Mouse (Mus musculus): ENCODE data around the gene Ptcd3.
"Not testable (repeated sequence)": the region's sequence is repeated elsewhere in the genome, so short reads cannot be mapped to it uniquely, and the experiment has no call there.

Gene Ptcd3

DNA sequence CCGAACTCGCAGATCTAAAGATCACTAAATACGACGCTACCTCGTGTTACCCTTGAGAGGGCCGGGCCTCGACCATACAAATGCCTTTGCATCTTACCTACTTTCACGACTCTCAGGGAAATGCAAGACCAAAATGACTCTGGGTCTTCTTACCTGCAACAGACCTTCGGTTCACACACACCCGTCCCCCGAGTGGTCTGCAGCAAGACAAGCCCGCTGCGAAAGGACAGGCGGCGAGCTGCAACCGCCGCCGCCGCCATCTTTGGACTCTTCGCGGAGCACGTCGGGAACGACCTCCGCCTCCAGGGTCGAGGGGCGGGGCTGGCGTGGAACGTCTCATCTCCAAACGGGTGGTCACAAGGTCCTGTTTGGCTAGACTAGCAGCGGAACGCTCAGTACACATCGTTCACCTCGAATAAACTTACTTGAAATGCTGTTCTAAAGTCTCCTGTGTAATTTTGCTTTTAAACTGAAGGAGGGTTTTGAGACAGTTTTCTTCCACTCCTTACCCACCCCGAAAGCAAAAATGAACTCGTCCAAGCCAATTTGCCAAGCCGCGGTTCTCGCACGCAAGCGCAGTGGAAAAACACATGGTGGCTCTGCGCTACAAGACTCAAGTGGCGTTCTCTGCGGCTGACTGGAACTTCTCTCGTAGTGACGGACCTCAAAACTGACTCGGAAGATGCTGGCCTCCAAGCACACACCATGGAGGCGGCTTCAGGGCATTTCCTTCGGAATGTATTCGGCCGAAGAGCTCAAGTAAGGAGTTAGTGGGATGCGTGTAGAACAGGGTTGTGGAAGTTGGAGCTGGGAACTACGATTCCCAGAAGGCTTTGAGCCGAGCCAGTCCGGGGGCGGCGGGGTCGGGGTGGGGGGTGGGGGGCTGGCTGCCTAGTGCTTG, at the start of gene Ptcd3, which contains the start of gene Polr1a:
Gene Ptcd3 (minus strand): TSS at position 270 of the 901 bp plus-strand sequence.
Gene Polr1a (plus strand): TSS at position 573 of the 901 bp plus-strand sequence.
- peak; percentile 89 for DNase-seq (ENCODE audit: low read depth, low spot score)

DNA sequence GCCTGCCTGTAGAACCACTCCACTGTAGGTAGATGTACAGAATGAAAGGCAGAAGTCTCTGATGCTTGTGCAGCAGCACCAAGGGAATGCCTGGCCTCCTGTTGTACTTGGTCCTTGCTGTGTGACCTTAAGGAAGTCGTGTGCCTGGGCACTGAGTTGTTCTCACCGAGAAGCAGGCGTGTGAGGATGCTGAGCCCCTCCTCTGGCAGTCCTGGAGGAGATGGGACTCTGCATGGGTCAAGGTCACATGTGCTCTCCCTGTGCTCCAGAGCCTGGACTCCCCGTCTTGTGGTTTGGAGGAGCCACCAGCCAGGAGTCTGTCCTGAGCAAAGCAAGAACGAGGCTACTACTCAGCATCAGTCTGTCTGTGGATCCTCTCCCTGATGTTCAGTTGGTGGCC, 42.6 kb upstream of the Ptcd3 start:
- DNase-seq (ENCODE audit: low read depth, low spot score): no peak

DNA sequence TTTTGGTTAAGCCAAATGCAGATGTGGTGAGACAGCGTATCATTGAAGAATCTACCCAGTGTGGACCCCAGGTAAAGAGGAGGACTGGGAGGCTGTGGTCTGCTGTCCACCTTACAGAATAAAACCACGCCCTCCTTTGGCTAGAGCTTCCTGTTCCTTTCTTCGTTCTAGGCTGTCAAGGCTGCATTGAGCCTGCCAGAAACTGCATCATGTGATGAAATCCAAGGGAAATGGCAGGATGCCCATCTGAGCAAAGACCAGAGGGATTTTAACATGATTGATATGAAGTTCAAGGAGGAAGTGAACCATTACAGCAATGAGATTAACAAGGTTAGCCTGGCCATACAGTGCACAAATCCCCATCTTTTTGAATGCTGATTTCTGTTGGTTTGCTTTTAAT, 42.0 kb upstream of the Ptcd3 start:
- no peak for DNase-seq (ENCODE audit: low read depth, low spot score)

DNA sequence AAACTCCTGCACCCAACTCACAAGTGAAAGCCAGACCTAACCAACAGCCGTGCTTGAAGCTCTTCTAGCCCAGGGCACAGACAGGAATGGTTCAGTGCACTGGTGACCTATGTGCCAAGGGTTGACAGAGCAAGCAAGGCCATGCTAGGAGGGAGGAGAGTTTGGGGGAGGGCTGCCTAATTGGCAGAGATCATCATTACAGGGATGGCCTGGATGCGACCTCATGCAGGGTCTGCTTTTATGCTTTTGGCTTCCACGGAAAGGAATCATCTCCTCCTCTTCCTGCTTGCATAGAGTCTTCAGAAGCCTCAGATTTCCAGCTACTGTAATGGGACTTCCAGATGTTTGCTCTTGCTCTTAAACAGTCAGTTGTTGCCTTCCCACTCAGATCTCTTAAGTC, 41.2 kb upstream of the Ptcd3 start:
- no peak for DNase-seq (ENCODE audit: low read depth, low spot score)

DNA sequence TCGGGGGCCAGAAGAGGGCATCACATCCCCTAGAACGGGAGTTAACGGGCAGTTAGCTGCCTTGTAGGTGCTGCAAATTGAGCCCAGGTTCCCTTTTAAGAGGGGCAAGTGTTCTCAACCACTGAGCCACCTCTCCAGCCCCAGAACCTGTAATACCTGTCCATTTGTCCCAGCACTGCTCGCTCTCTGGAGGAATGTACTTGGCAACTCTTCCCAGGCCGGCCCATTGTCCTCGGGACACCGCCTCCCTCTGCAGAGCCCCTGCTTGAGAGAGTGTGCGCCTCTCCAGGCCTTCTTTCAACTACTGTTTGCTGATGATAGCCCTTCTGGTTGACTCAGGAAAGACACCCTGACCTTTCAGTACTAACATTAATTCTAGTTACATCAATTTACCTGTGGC, 37.6 kb upstream of the Ptcd3 start:
- DNase-seq (ENCODE audit: low read depth, low spot score): no peak

DNA sequence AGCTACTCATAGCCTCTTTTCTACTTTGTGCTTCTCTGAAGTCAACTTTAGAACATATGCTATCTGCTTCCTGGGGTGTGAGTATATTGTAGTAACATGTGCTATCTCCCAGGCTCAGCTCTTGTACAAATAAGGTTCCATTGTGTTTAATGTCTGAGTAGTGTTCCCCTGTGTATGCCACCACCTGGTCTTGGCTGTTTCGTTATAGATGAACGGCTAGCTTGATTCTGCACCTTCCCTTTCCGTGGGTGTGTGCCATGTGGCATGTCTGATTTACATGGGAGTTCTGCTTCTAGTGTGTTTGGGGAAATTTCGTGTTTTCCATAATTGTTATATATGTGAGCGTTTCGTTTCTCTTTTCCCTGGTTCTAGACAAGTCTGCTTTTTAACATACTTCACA, 36.6 kb upstream of the Ptcd3 start:
- no peak for DNase-seq (ENCODE audit: low read depth, low spot score)

DNA sequence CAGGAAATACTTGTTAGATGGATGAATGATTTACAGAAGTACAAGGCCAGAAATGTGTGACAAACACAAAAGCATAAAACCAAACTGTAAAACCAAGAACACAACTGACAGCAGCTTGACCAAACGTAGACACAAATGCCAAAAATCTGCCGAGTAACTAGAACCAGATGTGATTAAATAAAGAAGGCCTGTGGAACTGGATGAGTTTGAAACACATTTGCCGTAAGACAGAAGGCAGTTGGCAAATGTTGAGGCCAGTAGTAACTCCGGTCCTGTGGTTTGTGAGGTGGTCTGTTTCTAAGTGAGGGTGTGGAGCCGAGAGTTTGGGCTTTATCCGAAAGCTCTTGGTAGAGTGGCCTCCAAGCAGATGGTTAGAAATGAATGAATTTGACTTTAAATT, 32.4 kb upstream of the Ptcd3 start:
- no peak for DNase-seq (ENCODE audit: low read depth, low spot score)

DNA sequence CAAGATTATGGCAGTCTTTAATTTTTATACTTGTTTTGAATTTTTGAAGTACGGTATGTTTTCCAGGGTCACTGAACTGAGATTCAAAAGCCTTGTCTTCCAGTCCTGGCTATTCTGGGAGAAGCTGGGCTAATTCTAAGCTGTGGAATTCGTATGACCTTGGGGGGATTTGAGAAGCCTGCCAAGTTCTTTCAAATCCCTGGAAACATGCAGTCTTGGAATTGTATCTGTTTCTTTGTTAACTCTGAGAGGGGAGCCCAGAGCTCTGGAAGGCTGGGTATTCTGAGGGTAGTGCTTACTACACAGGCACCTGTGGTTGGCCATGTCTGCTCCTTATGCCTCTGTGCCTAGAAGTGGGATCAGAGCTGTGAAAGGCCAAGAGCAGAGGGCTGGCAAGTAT, 27.2 kb upstream of the Ptcd3 start:
- no peak for DNase-seq (ENCODE audit: low read depth, low spot score)

DNA sequence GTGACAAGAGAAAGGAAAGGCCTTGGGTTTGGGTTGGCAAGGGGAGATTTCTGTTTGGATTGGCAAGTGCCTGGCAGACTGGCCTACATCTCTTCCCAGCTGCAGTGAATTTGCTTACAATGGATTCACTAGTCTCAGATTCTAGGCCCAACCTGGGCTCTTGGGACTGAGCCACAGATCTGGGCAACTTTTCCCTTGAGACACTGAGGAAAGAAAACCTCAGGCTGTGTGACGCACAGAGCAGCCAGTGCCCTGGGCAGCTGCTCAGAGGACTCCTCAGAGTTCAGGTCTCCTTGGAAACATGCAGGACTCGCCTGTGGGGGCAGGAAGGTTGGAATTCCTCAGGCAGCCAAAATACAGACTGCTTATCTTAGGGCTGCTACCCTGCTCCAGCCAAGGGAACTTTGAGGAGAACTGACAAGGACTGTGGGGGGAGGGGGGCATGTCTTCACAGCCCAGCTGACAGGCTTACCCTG, 25.6 kb upstream of the Ptcd3 start:
- DNase-seq (ENCODE audit: low read depth, low spot score): no peak

DNA sequence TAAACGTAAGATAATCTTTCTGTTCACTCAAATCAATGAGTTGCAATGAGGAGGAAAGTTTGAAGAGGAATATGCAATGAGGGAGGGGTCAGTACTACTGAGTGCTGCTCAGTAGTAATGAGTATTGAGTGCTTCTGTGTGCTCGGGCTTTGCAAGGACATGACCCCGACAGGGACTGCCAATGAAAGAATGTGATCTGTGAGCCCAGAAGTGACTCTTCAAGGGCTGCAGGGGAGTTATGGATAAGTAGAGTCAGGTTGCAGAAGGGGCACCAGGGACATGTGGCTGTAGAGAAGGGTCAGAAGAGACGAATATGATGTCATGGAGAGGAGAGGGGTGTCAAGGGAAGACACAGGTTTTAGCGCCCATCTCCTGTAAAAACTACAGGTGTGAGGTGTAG, 23.8 kb upstream of the Ptcd3 start:
- no peak for DNase-seq (ENCODE audit: low read depth, low spot score)

DNA sequence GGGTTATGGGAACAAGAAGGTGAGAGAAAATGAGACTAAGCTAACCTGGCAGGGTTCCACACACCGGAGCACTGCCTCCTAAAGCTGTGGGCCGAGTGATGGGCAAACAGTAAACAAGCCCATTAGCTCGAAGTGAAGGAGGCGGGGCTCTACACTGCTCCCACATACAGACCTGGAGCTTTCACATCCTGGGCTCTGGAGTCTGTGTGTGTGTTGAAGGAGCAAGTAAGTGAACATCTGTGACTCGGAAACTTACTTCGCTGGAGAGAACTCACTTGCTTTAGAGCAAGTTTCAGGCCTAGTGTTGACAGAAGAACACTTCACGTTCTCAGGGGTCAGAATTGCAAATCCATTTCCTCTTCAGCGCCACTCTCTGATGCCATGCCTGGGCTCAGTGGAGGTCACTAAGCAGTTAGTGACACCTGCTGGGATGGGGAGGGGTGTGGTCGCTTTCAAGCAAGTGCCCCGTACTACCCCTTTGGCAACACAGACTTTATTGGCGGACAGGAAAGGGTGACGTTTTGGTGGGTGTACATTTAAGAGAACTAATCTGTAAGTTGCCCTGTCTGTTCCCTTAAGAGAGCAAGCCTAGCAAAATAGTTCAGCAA, 22.4 kb upstream of the Ptcd3 start:
- no peak for DNase-seq (ENCODE audit: low read depth, low spot score)

DNA sequence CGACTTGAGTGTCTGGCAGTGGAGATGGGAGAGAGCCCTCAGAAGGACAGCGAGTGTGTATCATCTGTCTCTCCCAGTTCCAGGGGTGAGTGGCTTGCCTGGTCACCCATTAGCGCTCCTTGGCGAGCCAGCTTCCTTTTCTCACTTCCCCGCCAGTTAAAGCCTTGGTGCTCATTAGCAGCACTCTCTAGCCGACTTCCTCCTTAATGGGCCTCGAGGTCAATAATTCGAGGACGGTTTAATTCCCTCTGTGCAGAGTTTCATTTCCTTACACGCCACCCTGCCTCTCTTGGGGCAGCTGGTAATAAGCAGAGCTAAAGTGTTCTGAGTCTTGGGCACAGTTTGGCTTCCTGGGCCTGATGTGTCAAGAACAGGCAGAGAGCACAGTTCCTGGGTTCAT, 21.5 kb upstream of the Ptcd3 start:
- no peak for DNase-seq (ENCODE audit: low read depth, low spot score)

DNA sequence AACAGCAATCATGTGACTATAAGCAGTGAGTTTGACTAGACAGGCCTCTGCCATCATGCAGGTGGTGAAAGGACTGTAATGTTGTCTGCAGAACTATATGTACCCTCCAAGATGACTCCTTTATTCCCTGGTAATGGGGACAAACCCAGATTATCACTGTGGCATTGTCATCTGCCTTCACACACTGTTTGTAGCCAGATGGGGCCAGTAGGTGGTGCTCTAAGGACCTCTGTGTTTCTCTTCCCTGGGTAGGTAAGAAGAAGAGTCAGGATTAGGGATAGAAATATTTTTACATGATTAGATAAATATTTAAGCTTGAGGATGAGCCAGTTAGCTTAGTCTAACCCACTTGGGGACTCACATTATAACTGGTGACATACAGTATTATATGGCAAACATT, 19.4 kb upstream of the Ptcd3 start:
- DNase-seq (ENCODE audit: low read depth, low spot score): no peak

DNA sequence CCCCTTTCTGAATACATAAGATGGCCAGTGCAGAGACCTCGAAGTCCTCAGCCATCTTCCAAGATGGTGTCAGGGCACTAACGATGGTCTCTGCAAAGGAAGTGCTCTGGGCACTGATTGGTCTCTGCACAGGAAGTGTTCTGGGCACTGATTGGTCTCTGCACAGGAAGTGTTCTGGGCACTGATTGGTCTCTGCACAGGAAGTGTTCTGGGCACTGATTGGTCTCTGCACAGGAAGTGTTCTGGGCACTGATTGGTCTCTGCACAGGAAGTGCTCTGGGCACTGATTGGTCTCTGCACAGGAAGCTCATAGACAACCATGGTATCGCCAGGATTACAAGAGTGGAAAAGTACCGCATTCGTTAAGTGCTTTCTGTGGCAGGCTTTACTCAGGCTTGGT, 16.7 kb upstream of the Ptcd3 start:
- DNase-seq (ENCODE audit: low read depth, low spot score): not testable (repeated sequence)

DNA sequence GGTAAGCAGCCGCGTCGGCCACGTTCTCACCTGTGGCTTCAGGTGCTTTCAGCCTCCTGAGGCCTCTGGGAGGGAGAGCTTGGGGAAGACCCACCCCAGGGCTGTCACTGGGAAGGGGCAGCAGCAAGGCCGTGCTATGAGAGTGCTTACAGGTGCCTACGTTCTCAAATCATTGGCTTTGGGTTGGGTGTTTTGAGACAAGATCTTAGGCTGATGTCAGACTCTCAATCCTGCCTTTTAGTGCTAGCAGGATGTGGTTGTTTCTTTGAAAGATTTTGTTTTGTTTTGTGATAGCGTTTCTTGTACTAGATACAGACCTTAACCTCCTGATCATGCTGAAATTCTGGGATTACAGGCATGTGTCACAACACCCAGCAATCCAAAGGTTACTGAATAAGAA, 12.2 kb upstream of the Ptcd3 start:
- DNase-seq (ENCODE audit: low read depth, low spot score): no peak

DNA sequence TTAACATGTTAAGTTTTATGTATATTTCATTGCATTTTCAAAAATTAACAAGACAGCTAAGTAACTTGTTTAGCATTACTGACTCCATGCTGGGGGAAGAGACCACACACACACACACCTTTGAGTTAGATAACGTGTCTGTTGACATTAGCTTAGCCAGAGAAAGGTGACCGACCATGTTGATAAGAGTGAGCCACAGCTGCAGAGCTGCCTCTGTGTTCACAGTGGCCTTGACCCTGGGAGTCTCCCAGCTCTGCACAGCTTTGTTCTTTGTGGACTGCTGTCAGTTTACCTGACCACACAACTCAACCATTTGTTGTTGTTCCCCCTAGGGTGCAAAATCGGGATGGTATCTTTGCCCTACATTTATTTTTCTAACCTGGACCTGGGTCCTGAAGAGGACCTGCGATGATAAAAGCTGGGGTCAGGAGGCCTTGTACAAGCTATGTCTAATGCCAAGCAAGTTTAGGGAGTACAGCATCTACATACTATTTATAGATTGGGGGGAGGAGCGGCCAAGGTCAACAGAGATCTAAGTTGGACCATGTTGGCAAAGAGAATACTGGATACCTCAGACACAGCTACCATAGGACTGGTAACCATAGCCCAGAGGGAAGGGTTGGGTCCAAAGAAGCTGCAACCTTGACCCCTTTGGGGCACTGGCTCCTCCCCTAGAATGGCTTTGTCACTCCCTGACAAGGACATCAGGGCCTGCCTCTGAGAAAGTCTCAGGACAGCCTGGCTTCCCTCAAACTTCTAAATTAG, 3.3 kb upstream of the Ptcd3 start:
- DNase-seq (ENCODE audit: low read depth, low spot score): no peak

DNA sequence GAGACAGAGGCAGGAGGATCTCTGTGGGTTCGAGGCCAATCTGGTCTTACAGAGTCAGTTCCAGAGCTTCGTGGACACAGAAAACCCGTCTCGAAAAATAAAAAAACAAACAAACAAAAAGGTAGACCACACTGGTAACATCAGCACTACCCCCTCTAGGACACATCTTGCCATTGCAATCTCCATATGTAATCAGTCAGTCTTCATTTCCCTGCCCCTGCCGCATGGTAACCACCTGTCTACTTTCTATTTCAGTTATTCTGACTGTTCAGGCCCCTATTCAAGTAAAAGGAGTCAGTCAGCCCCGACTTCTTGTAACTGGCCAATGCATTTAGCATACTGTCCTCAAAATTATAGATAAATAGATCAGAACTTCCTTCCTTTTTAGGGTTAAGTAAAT, 1.3 kb upstream of the Ptcd3 start:
- no peak for DNase-seq (ENCODE audit: low read depth, low spot score)

DNA sequence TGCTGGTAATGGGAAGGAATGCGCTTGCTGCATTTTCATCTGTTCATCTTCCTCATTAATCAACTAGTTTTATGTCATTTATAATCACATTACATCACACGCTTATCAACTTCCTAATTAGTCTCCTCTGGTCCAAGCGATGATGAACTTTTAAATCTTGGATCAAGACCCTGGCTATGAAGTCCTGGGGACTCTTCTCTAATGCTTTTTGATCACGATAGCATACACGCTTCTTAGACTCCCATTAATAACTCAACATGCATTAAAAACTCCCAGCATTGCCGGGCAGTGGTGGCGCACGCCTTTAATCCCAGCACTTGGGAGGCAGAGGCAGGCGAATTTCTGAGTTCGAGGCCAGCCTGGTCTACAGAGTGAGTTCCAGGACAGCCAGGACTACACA, 834 bp upstream of the Ptcd3 start:
- no peak for DNase-seq (ENCODE audit: low read depth, low spot score)

DNA sequence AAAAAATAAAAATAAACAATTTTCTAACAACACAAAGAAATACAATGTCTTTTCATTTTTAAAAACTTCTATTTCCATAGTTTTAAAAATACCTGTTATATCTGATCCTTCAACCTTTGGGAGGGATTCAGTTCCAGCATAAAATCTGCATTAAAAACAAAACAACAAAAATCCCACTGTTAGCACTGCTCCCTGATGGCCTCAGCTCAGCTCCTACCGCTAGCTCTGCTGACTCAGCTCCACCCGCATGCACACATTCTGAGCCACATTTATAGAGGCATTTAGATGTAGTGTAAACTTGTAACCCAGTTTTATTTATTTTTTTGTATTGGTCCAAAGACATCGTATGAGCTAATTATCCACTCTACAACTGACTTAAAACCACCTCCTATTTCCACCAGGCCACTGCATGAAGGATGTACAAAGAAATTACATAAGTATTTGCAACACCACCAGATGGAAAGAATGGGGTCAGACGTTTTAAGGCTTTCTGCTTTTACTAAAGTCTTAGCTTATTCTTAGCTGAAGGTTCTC, 781 bp downstream of the Ptcd3 start:
- no peak for DNase-seq (ENCODE audit: low read depth, low spot score)

DNA sequence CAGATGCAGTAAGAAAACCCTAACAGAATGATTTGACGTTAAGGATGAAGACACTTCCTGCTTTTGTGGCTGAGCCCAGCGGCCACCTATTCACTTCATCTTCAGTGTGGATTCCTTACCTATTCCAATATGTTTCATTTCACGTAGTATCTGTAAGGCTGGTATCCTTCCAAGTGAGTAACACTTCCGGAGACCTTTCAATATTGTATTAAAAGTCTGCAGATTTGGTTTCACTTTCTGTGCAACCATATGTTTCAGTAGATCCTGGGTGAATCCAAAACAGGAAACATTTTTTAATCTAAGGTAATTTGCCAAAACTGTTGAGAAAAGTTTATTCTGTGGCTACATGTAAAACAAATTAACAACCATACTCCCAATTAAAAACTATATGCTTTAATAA, 15.3 kb downstream of the Ptcd3 start:
- DNase-seq (ENCODE audit: low read depth, low spot score): no peak

DNA sequence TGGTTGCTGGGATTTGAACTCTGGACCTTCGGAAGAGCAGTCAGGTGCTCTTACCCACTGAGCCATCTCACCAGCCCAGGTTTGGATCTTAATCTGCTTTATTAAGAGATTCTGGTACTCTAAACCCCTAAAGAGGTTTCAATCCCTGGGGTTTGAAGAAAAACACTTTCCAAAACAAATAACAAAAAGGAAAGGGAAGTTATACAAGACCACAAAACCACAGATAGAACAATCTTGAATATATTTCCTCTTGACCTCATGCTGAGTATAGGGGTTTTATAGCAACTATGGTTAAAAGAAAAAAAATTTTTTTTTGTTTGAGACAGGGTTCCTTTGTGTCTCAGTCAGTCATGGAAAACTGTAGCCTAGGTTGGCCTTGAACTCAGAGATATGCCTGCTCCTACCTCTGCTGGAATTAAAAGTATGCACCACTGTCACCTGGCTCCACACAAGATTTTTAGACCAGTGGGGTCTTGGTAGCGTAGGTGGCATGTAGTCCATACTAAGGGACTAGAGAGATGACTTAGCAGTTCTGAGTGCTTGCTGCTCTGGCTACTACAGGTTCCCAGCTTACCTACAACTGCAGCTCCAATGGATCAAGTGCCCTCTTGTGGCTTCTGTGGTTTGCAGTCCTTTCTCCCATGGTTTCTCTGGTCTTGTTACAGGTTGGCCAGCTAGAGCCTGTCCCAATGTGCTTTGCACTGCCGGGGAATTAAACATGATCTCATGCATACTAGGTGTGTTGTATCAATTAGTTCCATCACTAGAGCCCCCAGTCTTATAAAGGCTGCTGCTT, 30.4 kb downstream of the Ptcd3 start:
- no peak for DNase-seq (ENCODE audit: low read depth, low spot score)
